Mouse (Mus musculus) liver, embryonic 15.5 days (tissue): ENCODE measurements around the gene Depdc5. TPM values are rescaled to one million over a fixed set of nuclear protein-coding genes. Genes with fewer than 3 reads are reported as not detected.
"Not testable (repeated sequence)": the region's sequence is repeated elsewhere in the genome, so short reads cannot be mapped to it uniquely, and the experiment has no call there.

Source experiments
- ATAC-seq: fragments of 200-750 bp; cut with Nextera tagmentation; 2 replicates; pipeline ENCODE4 v1.8.0; 2017; ENCODE audit warnings: moderate number of reproducible peaks, mild to moderate bottlenecking, moderate library complexity; ENCODE audit not compliant: insufficient read depth
- H3K27ac ChIP-seq: fragments of 300-500 bp; sonication (generic); replicated peaks from 2 replicates; pipeline ENCODE4 v1.5.1; 2015; ENCODE audit warnings: mild to moderate bottlenecking, inconsistent platforms
- H3K27me3 ChIP-seq: fragments of 300-500 bp; sonication (generic); 2 replicates; pipeline ENCODE4 v1.6.1; 2015; ENCODE audit warnings: mild to moderate bottlenecking, inconsistent platforms
- H3K36me3 ChIP-seq: fragments of 300-500 bp; sonication (generic); replicated peaks from 2 replicates; pipeline ENCODE4 v1.6.1; 2015; ENCODE audit warnings: moderate library complexity, mild to moderate bottlenecking, inconsistent platforms
- H3K4me1 ChIP-seq: fragments of 300-500 bp; sonication (generic); replicated peaks from 2 replicates; pipeline ENCODE4 v1.6.1; 2015; ENCODE audit warnings: inconsistent platforms
- H3K4me2 ChIP-seq: fragments of 300-500 bp; sonication (generic); 2 replicates; pipeline ENCODE4 v1.6.1; 2015; ENCODE audit warnings: moderate library complexity, mild to moderate bottlenecking, inconsistent platforms
- H3K4me3 ChIP-seq: fragments of 300-500 bp; sonication (generic); replicated peaks from 2 replicates; pipeline ENCODE4 v1.5.1; 2015; ENCODE audit warnings: mild to moderate bottlenecking, inconsistent platforms
- H3K9ac ChIP-seq: fragments of 300-500 bp; sonication (generic); 2 replicates; pipeline ENCODE4 v1.6.1; 2015; ENCODE audit warnings: moderate library complexity, mild to moderate bottlenecking, inconsistent platforms
- H3K9me3 ChIP-seq: fragments of 300-500 bp; sonication (generic); replicated peaks from 2 replicates; pipeline ENCODE4 v1.6.1; 2016; ENCODE audit warnings: inconsistent platforms
- WGBS: fragments of 180-500 bp; shearing (Covaris S2); methylation state at CpG from one replicate; pipeline ENCODE4 v1.1.7; 2015; ENCODE audit warnings: mixed read lengths; ENCODE audit not compliant: insufficient replicate concordance; 5-methylcytosine and 5-hydroxymethylcytosine counted together
- polyA plus RNA-seq: library from polyadenylated mRNA; unstranded; fragments of >200 nt; fragmentation: Nextera tagmentation; extraction: Ambion mirVana; gene quantifications from 2 replicates; pipeline ENCODE4 v1.2.1, GENCODE M21; 2015

The Depdc5 gene
- polyA plus RNA-seq, 1 experiment from 2014 or later: 6.4 TPM

GRCm38 (mm10) chr5:32914071-32914470 lies 50.6 kb downstream of the Depdc5 start:
- H3K4me3 ChIP-seq: no peak overlapping the region
- 70% methylated on average over 3 of the region's 3 CpGs for WGBS
- H3K9me3 ChIP-seq: no peaks in the 10 kb centered on the region
- no peak overlapping the region for H3K27ac ChIP-seq
- no peak for ATAC-seq
- peaks cover 33% of the 10 kb centered on the region for H3K36me3 ChIP-seq
- H3K27me3 ChIP-seq: no peaks in the 10 kb centered on the region
- no peak overlapping the region for H3K4me2 ChIP-seq
- no peak overlapping the region for H3K9ac ChIP-seq
- peaks cover 2% of the 10 kb centered on the region; the same call in 1 of the 2 replicates for H3K4me1 ChIP-seq

GRCm38 (mm10) chr5:32919281-32919680 lies 55.8 kb downstream of the Depdc5 start:
- not testable (repeated sequence) for H3K27ac ChIP-seq, ATAC-seq, H3K9me3 ChIP-seq, H3K4me2 ChIP-seq, H3K27me3 ChIP-seq, H3K9ac ChIP-seq, H3K4me1 ChIP-seq, H3K4me3 ChIP-seq
- 89% methylated on average over 2 of the region's 2 CpGs for WGBS
- peaks cover 38% of the 10 kb centered on the region for H3K36me3 ChIP-seq

GRCm38 (mm10) chr5:32922906-32923305 lies 59.4 kb downstream of the Depdc5 start:
- Histone ChIP-seq H3K4me2 (no peak overlapping the region), H3K4me3 (no peak overlapping the region), H3K9me3 (no peaks in the 10 kb centered on the region), H3K9ac (no peak overlapping the region), H3K27ac (no peak overlapping the region), H3K36me3 (peaks cover 56% of the 10 kb centered on the region), H3K27me3 (no peaks in the 10 kb centered on the region), H3K4me1 (peaks cover 6% of the 10 kb centered on the region; the same call in 1 of the 2 replicates)
- ATAC-seq: no peak
- WGBS: 82% methylated on average over 4 of the region's 4 CpGs

GRCm38 (mm10) chr5:32930761-32931160 lies 67.3 kb downstream of the Depdc5 start:
- Histone ChIP-seq H3K9me3 (no peaks in the 10 kb centered on the region), H3K27ac (no peak overlapping the region), H3K4me2 (no peak overlapping the region), H3K4me3 (no peak overlapping the region), H3K9ac (no peak overlapping the region), H3K4me1 (no peaks in the 10 kb centered on the region), H3K27me3 (no peaks in the 10 kb centered on the region), H3K36me3 (peaks cover 58% of the 10 kb centered on the region)
- no peak for ATAC-seq
- WGBS: 77% methylated on average over 2 of the region's 2 CpGs

GRCm38 (mm10) chr5:32934654-32935053 lies 71.2 kb downstream of the Depdc5 start:
- ATAC-seq: no peak
- Histone ChIP-seq H3K4me3 (no peak overlapping the region), H3K27ac (no peak overlapping the region), H3K9me3 (no peaks in the 10 kb centered on the region), H3K9ac (no peak overlapping the region), H3K27me3 (no peaks in the 10 kb centered on the region), H3K4me1 (no peaks in the 10 kb centered on the region), H3K36me3 (peaks cover 50% of the 10 kb centered on the region), H3K4me2 (no peak overlapping the region)
- 52% methylated on average over 2 of the region's 2 CpGs for WGBS

GRCm38 (mm10) chr5:32940586-32940985 lies 77.1 kb downstream of the Depdc5 start:
- no peak overlapping the region for H3K4me2 ChIP-seq
- H3K4me1 ChIP-seq: no peaks in the 10 kb centered on the region
- peaks cover 63% of the 10 kb centered on the region for H3K36me3 ChIP-seq
- no peak for ATAC-seq
- no peaks in the 10 kb centered on the region for H3K27me3 ChIP-seq
- no peak overlapping the region for H3K27ac ChIP-seq
- no peak overlapping the region for H3K4me3 ChIP-seq
- no peak overlapping the region for H3K9ac ChIP-seq
- no peaks in the 10 kb centered on the region for H3K9me3 ChIP-seq
- 67% methylated on average over 7 of the region's 7 CpGs for WGBS

- Histone ChIP-seq H3K4me2 (no peak overlapping the region), H3K27ac (no peak overlapping the region), H3K9ac (no peak overlapping the region), H3K4me1 (no peaks in the 10 kb centered on the region), H3K36me3 (peaks cover 62% of the 10 kb centered on the region), H3K9me3 (no peaks in the 10 kb centered on the region), H3K27me3 (no peaks in the 10 kb centered on the region), H3K4me3 (no peak overlapping the region)
- ATAC-seq: no peak
- 86% methylated on average over 8 of the region's 8 CpGs for WGBS
These were observed 77.9 kb downstream of the Depdc5 start for GRCm38 (mm10) chr5:32941209-32941924.

GRCm38 (mm10) chr5:32950077-32950476 lies 86.6 kb downstream of the Depdc5 start:
- Histone ChIP-seq H3K4me1 (peaks cover 24% of the 10 kb centered on the region), H3K9me3 (no peaks in the 10 kb centered on the region), H3K9ac (no peak overlapping the region), H3K4me2 (peak overlapping the region; percentile 18; the same call in 1 of the 2 replicates), H3K27ac (peak overlapping the region; percentile 82), H3K36me3 (peaks cover 48% of the 10 kb centered on the region), H3K4me3 (no peak overlapping the region), H3K27me3 (no peaks in the 10 kb centered on the region)
- WGBS: 77% methylated on average over 6 of the region's 6 CpGs
- ATAC-seq: no peak; the same call in 1 of the 2 replicates

GRCm38 (mm10) chr5:32950702-32951274 lies 87.3 kb downstream of the Depdc5 start:
- Histone ChIP-seq H3K36me3 (peaks cover 49% of the 10 kb centered on the region), H3K27ac (peak overlapping the region; percentile 82), H3K4me2 (peak overlapping the region; percentile 18; the same call in 1 of the 2 replicates), H3K4me3 (no peak overlapping the region), H3K9ac (no peak overlapping the region), H3K27me3 (no peaks in the 10 kb centered on the region), H3K4me1 (peaks cover 24% of the 10 kb centered on the region), H3K9me3 (no peaks in the 10 kb centered on the region)
- 9% methylated on average over 3 of the region's 3 CpGs for WGBS
- ATAC-seq: peak; percentile 95

- no peak overlapping the region for H3K27ac ChIP-seq
- peaks cover 39% of the 10 kb centered on the region for H3K36me3 ChIP-seq
- H3K4me3 ChIP-seq: no peak overlapping the region
- no peak for ATAC-seq
- no peak overlapping the region for H3K4me2 ChIP-seq
- no peak overlapping the region; the same call in 1 of the 2 replicates for H3K9ac ChIP-seq
- 76% methylated on average over 4 of the region's 4 CpGs for WGBS
- H3K4me1 ChIP-seq: peaks cover 13% of the 10 kb centered on the region
- no peaks in the 10 kb centered on the region for H3K9me3 ChIP-seq
- H3K27me3 ChIP-seq: no peaks in the 10 kb centered on the region
These were observed 92.2 kb downstream of the Depdc5 start for GRCm38 (mm10) chr5:32955716-32956115.

GRCm38 (mm10) chr5:32961616-32962015 lies 98.1 kb downstream of the Depdc5 start:
- ATAC-seq: no peak
- H3K9me3 ChIP-seq: no peaks in the 10 kb centered on the region
- no peak overlapping the region for H3K4me3 ChIP-seq
- no peaks in the 10 kb centered on the region for H3K27me3 ChIP-seq
- H3K27ac ChIP-seq: no peak overlapping the region
- H3K9ac ChIP-seq: no peak overlapping the region
- 62% methylated on average over 3 of the region's 3 CpGs for WGBS
- no peaks in the 10 kb centered on the region for H3K4me1 ChIP-seq
- H3K36me3 ChIP-seq: peaks cover 38% of the 10 kb centered on the region
- no peak overlapping the region for H3K4me2 ChIP-seq
